Mouse (Mus musculus): ENCODE results near the gene Mlf2.

GRCm38 (mm10) chr6:124915160-124915941 is 15.8 kb upstream of the Mlf2 start:
- TF ChIP-seq CTCF (conservative IDR thresholded peaks at IDR 0.05; ENCODE audit: insufficient read depth, insufficient read length, low read depth, low read length), result no peak
- peak; percentile 30 for TF ChIP-seq POLR2A (IDR thresholded peaks at IDR 0.05; ENCODE audit: low read depth, low read length)
